Mouse (Mus musculus): Measurements from ENCODE around the gene Pum2. TPM values are rescaled to one million over a fixed set of nuclear protein-coding genes. Genes with fewer than 3 reads are reported as not detected.

The Pum2 gene
- polyA plus RNA-seq, 1 experiment, result 34.7 TPM

- 60% methylated on average over 2 of the region's 2 CpGs for WGBS
- Histone ChIP-seq H3K27ac (ENCODE audit: control insufficient read depth, insufficient read depth, low read depth, low read length, poor library complexity) (no peak overlapping the region), H3K4me3 (replicated peaks; ENCODE audit: control insufficient read depth, low read depth, low read length) (no peak overlapping the region), H3K4me1 (ENCODE audit: control insufficient read depth, insufficient read depth, low read length) (no peaks in the 10 kb centered on the region)
- no peak for TF ChIP-seq CTCF (IDR thresholded peaks at IDR 0.05; ENCODE audit: control insufficient read depth, insufficient read depth, low read length)
- no peak for TF ChIP-seq POLR2A (IDR thresholded peaks at IDR 0.05; ENCODE audit: borderline replicate concordance, control insufficient read depth, low read depth, low read length)
These were observed 34.9 kb downstream of the Pum2 start for GRCm38 (mm10) chr12:8708876-8709275.

GRCm38 (mm10) chr12:8712665-8713064, 38.7 kb downstream of the Pum2 start:
- no peaks in the 10 kb centered on the region for H3K4me1 ChIP-seq (ENCODE audit: control insufficient read depth, insufficient read depth, low read length)
- TF ChIP-seq POLR2A (IDR thresholded peaks at IDR 0.05; ENCODE audit: borderline replicate concordance, control insufficient read depth, low read depth, low read length) (no peak), CTCF (IDR thresholded peaks at IDR 0.05; ENCODE audit: control insufficient read depth, insufficient read depth, low read length) (no peak)

GRCm38 (mm10) chr12:8716093-8716492, 42.2 kb downstream of the Pum2 start:
- Histone ChIP-seq H3K27ac (ENCODE audit: control insufficient read depth, insufficient read depth, low read depth, low read length, poor library complexity) (no peak overlapping the region), H3K4me1 (ENCODE audit: control insufficient read depth, insufficient read depth, low read length) (no peaks in the 10 kb centered on the region), H3K4me3 (replicated peaks; ENCODE audit: control insufficient read depth, low read depth, low read length) (no peak overlapping the region)
- 69% methylated on average over 1 of the region's 1 CpGs for WGBS
- TF ChIP-seq POLR2A (IDR thresholded peaks at IDR 0.05; ENCODE audit: borderline replicate concordance, control insufficient read depth, low read depth, low read length), result no peak
- TF ChIP-seq CTCF (IDR thresholded peaks at IDR 0.05; ENCODE audit: control insufficient read depth, insufficient read depth, low read length), result no peak

More at GRCm38 (mm10) chr12:8712665-8713064, 38.7 kb downstream of the Pum2 start:
- Histone ChIP-seq H3K4me3 (replicated peaks; ENCODE audit: control insufficient read depth, low read depth, low read length) (no peak overlapping the region), H3K27ac (ENCODE audit: control insufficient read depth, insufficient read depth, low read depth, low read length, poor library complexity) (no peak overlapping the region)
- 79% methylated on average over 2 of the region's 2 CpGs for WGBS

GRCm38 (mm10) chr12:8726890-8727289, 53.0 kb downstream of the Pum2 start:
- TF ChIP-seq CTCF (IDR thresholded peaks at IDR 0.05; ENCODE audit: control insufficient read depth, insufficient read depth, low read length) (no peak), POLR2A (IDR thresholded peaks at IDR 0.05; ENCODE audit: borderline replicate concordance, control insufficient read depth, low read depth, low read length) (no peak)
- no peaks in the 10 kb centered on the region; the same call in 1 of the 2 replicates for H3K4me1 ChIP-seq (ENCODE audit: control insufficient read depth, insufficient read depth, low read length)
- WGBS, result 69% methylated on average over 1 of the region's 1 CpGs
- no peak overlapping the region for H3K4me3 ChIP-seq (replicated peaks; ENCODE audit: control insufficient read depth, low read depth, low read length)
- no peak overlapping the region for H3K27ac ChIP-seq (ENCODE audit: control insufficient read depth, insufficient read depth, low read depth, low read length, poor library complexity)

GRCm38 (mm10) chr12:8728739-8729138, 54.8 kb downstream of the Pum2 start:
- Histone ChIP-seq H3K27ac (ENCODE audit: control insufficient read depth, insufficient read depth, low read depth, low read length, poor library complexity) (no peak overlapping the region), H3K4me1 (ENCODE audit: control insufficient read depth, insufficient read depth, low read length) (no peaks in the 10 kb centered on the region; the same call in 1 of the 2 replicates), H3K4me3 (replicated peaks; ENCODE audit: control insufficient read depth, low read depth, low read length) (no peak overlapping the region)
- WGBS, result 95% methylated on average over 2 of the region's 2 CpGs
- no peak for TF ChIP-seq CTCF (IDR thresholded peaks at IDR 0.05; ENCODE audit: control insufficient read depth, insufficient read depth, low read length)
- TF ChIP-seq POLR2A (IDR thresholded peaks at IDR 0.05; ENCODE audit: borderline replicate concordance, control insufficient read depth, low read depth, low read length), result no peak

GRCm38 (mm10) chr12:8753654-8754053, 79.7 kb downstream of the Pum2 start:
- no peak for TF ChIP-seq POLR2A (IDR thresholded peaks at IDR 0.05; ENCODE audit: borderline replicate concordance, control insufficient read depth, low read depth, low read length)
- no peak for TF ChIP-seq CTCF (IDR thresholded peaks at IDR 0.05; ENCODE audit: control insufficient read depth, insufficient read depth, low read length)
- 91% methylated on average over 2 of the region's 2 CpGs for WGBS
- no peaks in the 10 kb centered on the region for H3K4me1 ChIP-seq (ENCODE audit: control insufficient read depth, insufficient read depth, low read length)
- H3K4me3 ChIP-seq (replicated peaks; ENCODE audit: control insufficient read depth, low read depth, low read length), result no peak overlapping the region
- no peak overlapping the region for H3K27ac ChIP-seq (ENCODE audit: control insufficient read depth, insufficient read depth, low read depth, low read length, poor library complexity)

- WGBS, result 79% methylated on average over 4 of the region's 4 CpGs
- no peaks in the 10 kb centered on the region for H3K4me1 ChIP-seq (ENCODE audit: control insufficient read depth, insufficient read depth, low read length)
- no peak overlapping the region for H3K27ac ChIP-seq (ENCODE audit: control insufficient read depth, insufficient read depth, low read depth, low read length, poor library complexity)
- TF ChIP-seq CTCF (IDR thresholded peaks at IDR 0.05; ENCODE audit: control insufficient read depth, insufficient read depth, low read length) (no peak), POLR2A (IDR thresholded peaks at IDR 0.05; ENCODE audit: borderline replicate concordance, control insufficient read depth, low read depth, low read length) (no peak)
- no peak overlapping the region for H3K4me3 ChIP-seq (replicated peaks; ENCODE audit: control insufficient read depth, low read depth, low read length)
These were observed 80.2 kb downstream of the Pum2 start for GRCm38 (mm10) chr12:8754116-8754515.

- TF ChIP-seq POLR2A (IDR thresholded peaks at IDR 0.05; ENCODE audit: borderline replicate concordance, control insufficient read depth, low read depth, low read length), result no peak
- TF ChIP-seq CTCF (IDR thresholded peaks at IDR 0.05; ENCODE audit: control insufficient read depth, insufficient read depth, low read length), result no peak
- H3K27ac ChIP-seq (ENCODE audit: control insufficient read depth, insufficient read depth, low read depth, low read length, poor library complexity), result no peak overlapping the region
- WGBS, result 95% methylated on average over 3 of the region's 3 CpGs
- H3K4me3 ChIP-seq (replicated peaks; ENCODE audit: control insufficient read depth, low read depth, low read length), result no peak overlapping the region
- no peaks in the 10 kb centered on the region for H3K4me1 ChIP-seq (ENCODE audit: control insufficient read depth, insufficient read depth, low read length)
These were observed 84.1 kb downstream of the Pum2 start for GRCm38 (mm10) chr12:8758029-8758428.

GRCm38 (mm10) chr12:8759115-8759514, 85.2 kb downstream of the Pum2 start:
- no peak overlapping the region for H3K4me3 ChIP-seq (replicated peaks; ENCODE audit: control insufficient read depth, low read depth, low read length)
- no peak for TF ChIP-seq POLR2A (IDR thresholded peaks at IDR 0.05; ENCODE audit: borderline replicate concordance, control insufficient read depth, low read depth, low read length)
- no peak for TF ChIP-seq CTCF (IDR thresholded peaks at IDR 0.05; ENCODE audit: control insufficient read depth, insufficient read depth, low read length)
- 79% methylated on average over 4 of the region's 4 CpGs for WGBS
- no peaks in the 10 kb centered on the region for H3K4me1 ChIP-seq (ENCODE audit: control insufficient read depth, insufficient read depth, low read length)
- no peak overlapping the region for H3K27ac ChIP-seq (ENCODE audit: control insufficient read depth, insufficient read depth, low read depth, low read length, poor library complexity)

All from bone marrow, adult 2 months (tissue).